Mouse (Mus musculus): ENCODE measurements at regions not wholly inside any gene's neighbourhood (a gene's known extent, or its start where the extent isn't known, plus 50 kb on each side); places are given as distances from the start of the nearest gene placed in this dataset.

- Histone ChIP-seq H3K27me3 (replicated peaks; ENCODE audit: control insufficient read depth, insufficient read depth, low read length) (no peaks in the 10 kb centered on the region), H3K36me3 (ENCODE audit: control insufficient read depth, insufficient read depth, low read length) (no peaks in the 10 kb centered on the region), H3K4me1 (ENCODE audit: control insufficient read depth, insufficient read depth, low read length) (no peaks in the 10 kb centered on the region), H3K4me3 (ENCODE audit: insufficient read depth, low read depth, low read length) (no peak overlapping the region), H3K27ac (ENCODE audit: insufficient read depth, low read depth, low read length) (no peak overlapping the region)
- WGBS, result 26% methylated on average over 10 of the region's 10 CpGs
- no peak for DNase-seq
- TF ChIP-seq POLR2A (IDR thresholded peaks at IDR 0.05; ENCODE audit: low read depth, low read length) (no peak), CTCF (conservative IDR thresholded peaks at IDR 0.05; ENCODE audit: insufficient read depth, insufficient read length, low read depth, low read length) (no peak)
These were observed 113.0 kb upstream of the Gas2 start for GRCm38 (mm10) chr7:51748633-51749303.

- Histone ChIP-seq H3K27me3 (replicated peaks; ENCODE audit: control insufficient read depth, insufficient read depth, low read length) (no peaks in the 10 kb centered on the region; the same call in 1 of the 2 replicates), H3K27ac (ENCODE audit: insufficient read depth, low read depth, low read length) (no peak overlapping the region), H3K36me3 (ENCODE audit: control insufficient read depth, insufficient read depth, low read length) (no peaks in the 10 kb centered on the region), H3K4me3 (ENCODE audit: insufficient read depth, low read depth, low read length) (no peak overlapping the region), H3K4me1 (ENCODE audit: control insufficient read depth, insufficient read depth, low read length) (no peaks in the 10 kb centered on the region)
- no peak for DNase-seq
- TF ChIP-seq CTCF (conservative IDR thresholded peaks at IDR 0.05; ENCODE audit: insufficient read depth, insufficient read length, low read depth, low read length) (no peak), POLR2A (IDR thresholded peaks at IDR 0.05; ENCODE audit: low read depth, low read length) (no peak)
- 63% methylated on average over 14 of the region's 14 CpGs for WGBS
These were observed 112.3 kb upstream of the Gas2 start for GRCm38 (mm10) chr7:51749304-51750129.

- Histone ChIP-seq H3K27ac (ENCODE audit: insufficient read depth, low read depth, low read length) (no peak overlapping the region), H3K4me1 (ENCODE audit: control insufficient read depth, insufficient read depth, low read length) (no peaks in the 10 kb centered on the region), H3K36me3 (ENCODE audit: control insufficient read depth, insufficient read depth, low read length) (no peaks in the 10 kb centered on the region), H3K4me3 (ENCODE audit: insufficient read depth, low read depth, low read length) (no peak overlapping the region), H3K27me3 (replicated peaks; ENCODE audit: control insufficient read depth, insufficient read depth, low read length) (no peaks in the 10 kb centered on the region; the same call in 1 of the 2 replicates)
- TF ChIP-seq POLR2A (IDR thresholded peaks at IDR 0.05; ENCODE audit: low read depth, low read length), result no peak
- TF ChIP-seq CTCF (conservative IDR thresholded peaks at IDR 0.05; ENCODE audit: insufficient read depth, insufficient read length, low read depth, low read length), result no peak
- 83% methylated on average over 1 of the region's 1 CpGs for WGBS
- DNase-seq, result no peak
These were observed 111.5 kb upstream of the Gas2 start for GRCm38 (mm10) chr7:51750271-51750670.

GRCm38 (mm10) chr7:51753062-51753461 lies 108.8 kb upstream of the Gas2 start:
- Histone ChIP-seq H3K4me1 (ENCODE audit: control insufficient read depth, insufficient read depth, low read length) (no peaks in the 10 kb centered on the region), H3K4me3 (ENCODE audit: insufficient read depth, low read depth, low read length) (no peak overlapping the region), H3K27me3 (replicated peaks; ENCODE audit: control insufficient read depth, insufficient read depth, low read length) (no peaks in the 10 kb centered on the region; the same call in 1 of the 2 replicates), H3K36me3 (ENCODE audit: control insufficient read depth, insufficient read depth, low read length) (no peaks in the 10 kb centered on the region), H3K27ac (ENCODE audit: insufficient read depth, low read depth, low read length) (no peak overlapping the region)
- no peak for DNase-seq
- TF ChIP-seq CTCF (conservative IDR thresholded peaks at IDR 0.05; ENCODE audit: insufficient read depth, insufficient read length, low read depth, low read length), result no peak
- TF ChIP-seq POLR2A (IDR thresholded peaks at IDR 0.05; ENCODE audit: low read depth, low read length), result no peak
- WGBS, result 79% methylated on average over 11 of the region's 11 CpGs

GRCm38 (mm10) chr7:51754208-51754888 lies 107.5 kb upstream of the Gas2 start:
- TF ChIP-seq POLR2A (IDR thresholded peaks at IDR 0.05; ENCODE audit: low read depth, low read length), result no peak
- no peak for TF ChIP-seq CTCF (conservative IDR thresholded peaks at IDR 0.05; ENCODE audit: insufficient read depth, insufficient read length, low read depth, low read length)
- Histone ChIP-seq H3K36me3 (ENCODE audit: control insufficient read depth, insufficient read depth, low read length) (no peaks in the 10 kb centered on the region), H3K27ac (ENCODE audit: insufficient read depth, low read depth, low read length) (no peak overlapping the region), H3K4me3 (ENCODE audit: insufficient read depth, low read depth, low read length) (no peak overlapping the region), H3K27me3 (replicated peaks; ENCODE audit: control insufficient read depth, insufficient read depth, low read length) (no peaks in the 10 kb centered on the region; the same call in 1 of the 2 replicates), H3K4me1 (ENCODE audit: control insufficient read depth, insufficient read depth, low read length) (no peaks in the 10 kb centered on the region)
- WGBS, result 26% methylated on average over 13 of the region's 13 CpGs
- no peak for DNase-seq

GRCm38 (mm10) chr7:51756218-51756617 lies 105.6 kb upstream of the Gas2 start:
- no peak for DNase-seq
- Histone ChIP-seq H3K36me3 (ENCODE audit: control insufficient read depth, insufficient read depth, low read length) (no peaks in the 10 kb centered on the region), H3K4me1 (ENCODE audit: control insufficient read depth, insufficient read depth, low read length) (no peaks in the 10 kb centered on the region), H3K4me3 (ENCODE audit: insufficient read depth, low read depth, low read length) (no peak overlapping the region), H3K27me3 (replicated peaks; ENCODE audit: control insufficient read depth, insufficient read depth, low read length) (no peaks in the 10 kb centered on the region; the same call in 1 of the 2 replicates), H3K27ac (ENCODE audit: insufficient read depth, low read depth, low read length) (no peak overlapping the region)
- WGBS, result 39% methylated on average over 3 of the region's 3 CpGs
- TF ChIP-seq POLR2A (IDR thresholded peaks at IDR 0.05; ENCODE audit: low read depth, low read length) (no peak), CTCF (conservative IDR thresholded peaks at IDR 0.05; ENCODE audit: insufficient read depth, insufficient read length, low read depth, low read length) (no peak)
